Mouse (Mus musculus) hindlimb bud, embryonic 11.5 days (tissue): Measurements from ENCODE around the gene Slc16a3.

Experiments used
- DNase-seq: peaks from one replicate; pipeline ENCODE4 v3.0.0-alpha.2; 2012; ENCODE audit warnings: low read depth, low spot score; ENCODE audit errors: extremely low spot score

The Slc16a3 gene

GRCm38 (mm10) chr11:120948328-120948727 lies at the start of gene Slc16a3:
Gene Slc16a3 (plus strand): TSS chr11:120948480.
- no peak for DNase-seq

- DNase-seq = no peak
These were observed 47.7 kb upstream of the Slc16a3 start for GRCm38 (mm10) chr11:120900276-120901244.

DNA sequence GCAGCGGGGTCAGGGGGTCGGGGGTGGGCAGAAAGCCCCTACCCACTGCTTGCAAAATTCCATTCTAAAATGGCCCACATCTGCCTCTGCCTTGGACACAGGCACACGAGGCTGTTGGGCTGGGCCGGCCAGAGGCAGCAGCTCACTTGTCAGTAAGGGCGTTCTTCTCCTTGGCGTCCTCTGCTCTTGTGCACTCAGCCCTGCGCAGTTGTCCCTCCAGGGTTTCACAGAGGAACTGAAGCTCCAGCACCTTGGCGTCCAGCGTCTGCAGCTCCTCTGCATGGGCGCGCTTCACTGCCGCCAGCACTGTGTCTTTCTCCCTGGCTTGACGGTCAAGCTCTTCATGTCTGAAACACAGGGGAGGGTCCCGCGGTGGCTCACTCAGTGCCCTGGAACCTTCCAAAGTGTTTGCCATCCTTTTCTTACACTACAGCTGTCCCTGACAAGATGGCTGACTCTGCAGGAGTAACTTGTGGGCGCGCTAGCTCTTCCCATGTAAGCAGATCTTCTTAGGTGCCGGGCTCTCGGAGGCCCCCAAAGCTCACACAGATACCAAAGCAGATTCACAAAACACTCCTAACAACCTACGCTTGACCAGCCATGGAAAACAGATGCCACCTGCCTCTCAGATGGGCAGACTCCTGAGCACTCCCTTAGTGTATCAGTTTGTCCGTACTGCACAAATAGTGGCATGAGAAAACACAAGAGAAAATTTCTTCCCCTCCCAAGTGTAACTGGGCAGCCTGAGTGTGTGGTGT lies 46.4 kb upstream of the Slc16a3 start:
- no peak for DNase-seq

- no peak for DNase-seq
These were observed 45.7 kb upstream of the Slc16a3 start for GRCm38 (mm10) chr11:120902487-120903142.

- no peak for DNase-seq
These were observed 45.0 kb upstream of the Slc16a3 start for GRCm38 (mm10) chr11:120903159-120903850.

DNA sequence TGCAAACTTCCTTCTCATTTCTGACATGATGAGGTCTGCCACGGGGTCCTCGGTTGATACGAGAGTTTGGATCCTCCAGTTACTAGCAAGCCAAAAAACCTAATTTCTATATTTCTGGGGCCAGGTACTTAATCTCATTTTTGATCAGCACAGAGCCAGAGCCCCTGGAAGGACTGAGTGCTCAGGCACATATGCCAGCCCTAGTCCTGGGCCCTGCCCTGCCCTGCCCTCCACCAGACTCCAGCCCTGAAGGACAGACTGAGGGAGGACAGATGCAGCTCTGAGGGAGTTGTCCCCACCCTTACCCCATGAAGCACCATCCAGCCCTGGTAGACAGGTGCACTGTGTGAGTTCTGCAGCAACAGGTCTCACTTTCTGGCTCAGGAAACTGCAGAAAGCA lies 43.7 kb upstream of the Slc16a3 start:
- DNase-seq = no peak

DNA sequence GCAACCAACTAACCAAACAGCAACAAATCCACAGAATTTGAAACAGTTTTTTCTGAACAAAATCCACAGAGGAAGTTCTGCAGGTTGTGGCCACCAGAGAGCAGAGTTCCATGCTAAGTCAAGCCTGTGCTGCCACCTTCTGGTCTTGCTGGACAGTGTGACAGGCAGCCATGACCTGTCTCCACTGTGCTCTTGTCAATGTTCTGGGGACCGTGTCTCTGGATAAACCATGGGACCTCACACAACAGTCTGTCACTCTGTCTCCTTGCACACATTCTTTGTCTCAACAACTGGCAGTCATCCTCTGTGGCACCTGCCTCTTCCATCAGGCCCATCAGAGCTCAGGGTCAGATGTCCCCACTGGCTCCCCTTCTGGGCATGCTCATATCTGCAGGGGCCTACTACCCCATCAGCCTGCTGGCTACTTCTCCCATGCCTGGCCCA lies 42.8 kb upstream of the Slc16a3 start:
- peak; percentile 42 for DNase-seq

DNA sequence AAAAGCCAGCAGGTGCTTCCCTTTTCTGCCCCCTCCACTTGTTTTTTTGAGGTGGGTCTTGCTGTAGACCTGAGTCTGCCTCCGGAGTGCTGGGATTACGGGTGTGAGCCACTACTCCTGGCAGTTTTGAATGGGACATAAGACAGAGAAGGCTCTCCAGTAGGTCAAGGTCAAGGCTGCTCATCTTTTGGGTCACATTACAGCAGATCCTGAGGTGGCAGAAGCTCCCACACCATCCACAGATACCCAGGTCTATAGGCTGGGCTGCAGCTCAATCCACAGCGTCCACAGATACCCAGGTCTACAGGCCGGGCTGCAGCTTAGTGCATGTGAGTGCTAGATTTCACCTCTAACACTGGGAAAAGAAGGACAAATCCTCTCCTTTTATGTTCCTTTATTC lies 34.5 kb upstream of the Slc16a3 start:
- no peak for DNase-seq

GRCm38 (mm10) chr11:120916477-120916876 lies 31.8 kb upstream of the Slc16a3 start:
- no peak for DNase-seq

- DNase-seq = no peak
These were observed 30.5 kb upstream of the Slc16a3 start for GRCm38 (mm10) chr11:120917756-120918155.

- DNase-seq = no peak
These were observed 25.8 kb upstream of the Slc16a3 start for GRCm38 (mm10) chr11:120922528-120922927.

GRCm38 (mm10) chr11:120928468-120928867 lies 19.8 kb upstream of the Slc16a3 start:
- no peak for DNase-seq

DNA sequence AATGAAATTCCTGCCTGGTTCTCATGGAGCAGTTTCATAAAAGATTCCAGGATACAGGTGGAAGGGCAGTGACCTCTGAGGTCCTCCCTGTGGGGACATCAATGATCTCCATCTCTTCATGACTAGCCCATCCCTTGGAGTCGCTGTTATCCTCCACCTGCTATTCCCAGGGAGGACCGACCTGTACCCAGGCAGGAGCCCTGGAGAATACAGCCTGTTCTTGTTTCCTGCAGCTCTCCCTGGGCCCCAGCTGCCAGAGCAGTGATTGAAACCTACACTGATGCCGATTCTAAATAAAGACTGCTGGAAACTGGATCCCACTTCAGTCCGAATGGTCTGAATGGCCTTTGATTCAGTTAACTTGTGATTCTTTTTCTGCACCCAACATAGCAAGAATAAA lies 16.8 kb upstream of the Slc16a3 start:
- DNase-seq = no peak

- DNase-seq = no peak
These were observed 15.5 kb upstream of the Slc16a3 start, which contains the start of gene Ccdc57 for GRCm38 (mm10) chr11:120932564-120933398. Gene Ccdc57 (minus strand): TSS chr11:120932872.

GRCm38 (mm10) chr11:120937976-120938375 lies 10.3 kb upstream of the Slc16a3 start:
- DNase-seq = no peak

- DNase-seq = no peak
These were observed 9.5 kb upstream of the Slc16a3 start for GRCm38 (mm10) chr11:120938795-120939194.

DNA sequence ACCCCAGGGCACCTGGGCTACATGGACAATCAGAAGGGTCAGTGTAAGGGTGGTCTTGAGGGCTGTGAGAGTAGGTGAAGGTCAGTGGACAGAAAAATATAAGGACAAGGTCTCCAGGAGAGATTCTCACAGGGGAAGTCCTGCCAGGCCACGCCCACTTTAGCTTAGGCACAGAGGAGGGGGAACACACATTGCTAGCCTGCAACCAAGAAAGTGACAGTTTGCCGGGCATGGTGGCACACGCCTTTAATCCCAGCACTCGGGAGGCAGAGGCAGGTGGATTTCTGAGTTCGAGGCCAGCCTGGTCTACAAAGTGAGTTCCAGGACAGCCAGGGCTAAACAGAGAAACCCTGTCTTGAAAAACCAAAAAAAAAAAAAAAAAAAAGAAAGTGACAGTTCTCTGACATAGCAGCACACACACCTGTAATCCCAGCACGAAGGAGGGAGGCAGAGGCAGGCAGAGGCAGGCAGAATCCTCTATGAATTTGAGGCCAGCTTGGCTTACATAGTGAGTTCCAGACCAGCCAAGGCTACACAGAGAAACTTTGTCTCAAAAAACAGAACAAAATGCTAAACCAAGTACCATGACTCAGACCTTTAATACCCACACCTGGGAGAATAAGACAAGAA lies 8.5 kb upstream of the Slc16a3 start:
- no peak for DNase-seq

DNA sequence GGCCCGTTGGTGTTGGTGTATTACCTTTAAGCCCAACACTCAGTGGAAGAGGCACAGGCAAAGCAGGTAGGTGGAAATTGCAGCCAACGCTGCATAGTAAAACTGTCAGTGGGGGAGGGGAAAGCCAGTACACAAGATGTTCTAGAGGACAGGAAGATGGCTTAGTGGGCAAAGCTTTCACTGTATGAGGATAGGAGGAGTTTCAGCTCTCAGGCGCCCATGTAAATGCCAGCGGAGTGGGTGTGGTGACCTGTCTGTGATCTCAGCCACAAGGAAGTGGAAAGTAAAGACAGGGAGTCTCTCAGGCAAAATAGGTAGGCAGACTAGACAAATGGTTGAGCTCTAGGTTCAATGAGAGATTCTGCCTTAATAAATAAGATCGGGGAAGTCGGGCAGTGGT lies 7.3 kb upstream of the Slc16a3 start:
- DNase-seq = no peak

GRCm38 (mm10) chr11:120945266-120945665 lies 3.0 kb upstream of the Slc16a3 start:
- DNase-seq = no peak
